ENCODE assay signal across 22 mouse cellular contexts in the genomic region with DNA sequence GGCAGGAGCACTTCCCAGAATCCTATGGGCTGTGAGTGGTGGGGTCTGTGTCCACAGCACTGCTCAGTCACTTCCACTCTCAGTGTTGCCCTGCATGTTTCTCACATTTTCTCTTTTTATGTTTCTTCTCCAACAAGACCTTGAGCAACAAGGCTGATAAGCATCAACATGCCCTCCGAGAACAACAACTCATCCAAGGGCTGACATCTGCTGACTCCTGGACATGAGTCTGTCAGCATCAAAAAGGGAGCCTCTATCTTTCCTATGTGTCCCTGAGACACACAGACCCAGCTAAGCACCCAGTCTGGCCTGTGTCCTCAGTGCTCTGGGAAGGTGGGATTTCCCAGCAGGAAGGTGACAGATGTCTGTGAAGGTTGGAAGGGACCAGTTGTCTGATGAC. TPM values are rescaled to one million over a fixed set of nuclear protein-coding genes. Genes with fewer than 3 reads are reported as not detected.
"Had no signal": no experiment of that assay in that cellular context is flagged by ENCODE, and none has a peak within 500 bp of the region (broad histone marks: within the 10 kb centered on the region; RNA-seq: fewer than 3 reads in every experiment).

A gene (minus strand): TSS at position 101 of the 400 bp plus-strand sequence.

- H3K4me1 ChIP-seq: neural tube, embryonic 13.5 days; neural tube, embryonic 15.5 days; stomach, embryonic 15.5 days had no signal

- H3K27me3 ChIP-seq: neural tube, embryonic 13.5 days; neural tube, embryonic 15.5 days; stomach, embryonic 15.5 days had no signal

- H3K9me3 ChIP-seq: neural tube, embryonic 13.5 days; neural tube, embryonic 15.5 days; stomach, embryonic 15.5 days had no signal

- H3K9ac ChIP-seq: neural tube, embryonic 13.5 days; neural tube, embryonic 15.5 days; stomach, embryonic 15.5 days had no signal

- DNase-seq: retina, postnatal 1 day; right cerebral cortex, adult 18-20 months; right cerebral cortex, postnatal 14 days; right cerebral cortex, postnatal 25 days; right cerebral cortex, postnatal 4 days; spleen, adult 18-20 months; thymus, adult 18-20 months; thymus, adult 2 months; thymus, postnatal 14 days; thymus, postnatal 25 days; thymus, postnatal 36 days; thymus, postnatal 4 days had no signal

- H3K4me3 ChIP-seq: neural tube, embryonic 13.5 days; neural tube, embryonic 15.5 days; stomach, embryonic 15.5 days had no signal

- H3K4me2 ChIP-seq: neural tube, embryonic 13.5 days; neural tube, embryonic 15.5 days; stomach, embryonic 15.5 days had no signal

- H3K27ac ChIP-seq: neural tube, embryonic 13.5 days; neural tube, embryonic 15.5 days; stomach, embryonic 15.5 days had no signal

- H3K36me3 ChIP-seq: neural tube, embryonic 13.5 days; neural tube, embryonic 15.5 days; stomach, embryonic 15.5 days had no signal

RNA-seq across cellular contexts. Expression of the gene that starts here (rescaled TPM):
- total RNA-seq: neutrophil, adult 5-6 weeks had no signal
- polyA plus RNA-seq: neural tube, embryonic 13.5 days; neural tube, embryonic 14.5 days; neural tube, embryonic 15.5 days; spleen, adult 2 months; stomach, embryonic 14.5 days; stomach, embryonic 15.5 days; stomach, embryonic 16.5 days; thymus, adult 2 months; thymus, postnatal 0 days; urinary bladder, adult 2 months had no signal
